Mouse (Mus musculus): Measurements from ENCODE around the gene Gm26965. TPM values are rescaled to one million over a fixed set of nuclear protein-coding genes. Genes with fewer than 3 reads are reported as not detected.
A peak's percentile ranks its signal among the peaks of the same experiment; 100 is the strongest.
"Not testable (repeated sequence)": the region's sequence is repeated elsewhere in the genome, so short reads cannot be mapped to it uniquely, and the experiment has no call there.

The Gm26965 gene
- polyA plus RNA-seq, 1 experiment, result not detected

DNA sequence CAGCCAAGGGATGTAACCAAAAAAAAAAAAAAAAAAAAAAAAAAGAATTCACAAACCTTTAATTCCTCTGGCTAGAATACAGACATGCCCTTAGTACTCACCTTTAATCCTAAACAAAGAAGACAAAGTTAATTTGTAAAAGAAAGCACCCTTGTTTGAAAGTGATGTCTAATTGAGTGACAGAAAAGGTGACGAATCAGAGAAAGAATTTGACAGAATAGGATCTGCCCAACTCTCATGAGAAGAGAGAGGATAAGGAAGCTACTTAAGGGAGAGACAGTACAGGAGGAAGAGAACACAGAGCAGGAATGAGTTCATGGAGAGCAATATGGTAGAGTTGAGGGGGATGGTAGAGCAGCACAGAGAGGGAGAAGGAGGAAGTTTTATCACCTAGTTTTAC, 30.3 kb downstream of the Gm26965 start:
- peaks cover 30% of the 10 kb centered on the region for H3K9me3 ChIP-seq
- H3K36me3 ChIP-seq (replicated peaks; ENCODE audit: low read length), result peaks cover 62% of the 10 kb centered on the region

GRCm38 (mm10) chr13:67484424-67484811, 41.5 kb downstream of the Gm26965 start:
- Histone ChIP-seq H3K4me3 (replicated peaks) (peak overlapping the region; percentile 89), H3K27me3 (replicated peaks) (no peaks in the 10 kb centered on the region), H3K9me3 (0 out of 2 replicates have a peak, but pooled peaks cover 3% of the 10 kb centered on the region), H3K36me3 (replicated peaks; ENCODE audit: low read length) (peaks cover 42% of the 10 kb centered on the region), H3K4me1 (peaks cover 23% of the 10 kb centered on the region)
- no peak for TF ChIP-seq FLI1 (IDR thresholded peaks at IDR 0.05; ENCODE audit: low read length)
- no peak for TF ChIP-seq GATA1 (IDR thresholded peaks at IDR 0.05; ENCODE audit: borderline replicate concordance, low read length)

More for the DNA sequence above, 30.3 kb downstream of the Gm26965 start:
- TF ChIP-seq GATA1 (IDR thresholded peaks at IDR 0.05; ENCODE audit: borderline replicate concordance, low read length) (no peak), FLI1 (IDR thresholded peaks at IDR 0.05; ENCODE audit: low read length) (no peak)
- H3K4me3 ChIP-seq (replicated peaks), result no peak overlapping the region
- H3K4me1 ChIP-seq, result peaks cover 16% of the 10 kb centered on the region
- no peaks in the 10 kb centered on the region for H3K27me3 ChIP-seq (replicated peaks)

DNA sequence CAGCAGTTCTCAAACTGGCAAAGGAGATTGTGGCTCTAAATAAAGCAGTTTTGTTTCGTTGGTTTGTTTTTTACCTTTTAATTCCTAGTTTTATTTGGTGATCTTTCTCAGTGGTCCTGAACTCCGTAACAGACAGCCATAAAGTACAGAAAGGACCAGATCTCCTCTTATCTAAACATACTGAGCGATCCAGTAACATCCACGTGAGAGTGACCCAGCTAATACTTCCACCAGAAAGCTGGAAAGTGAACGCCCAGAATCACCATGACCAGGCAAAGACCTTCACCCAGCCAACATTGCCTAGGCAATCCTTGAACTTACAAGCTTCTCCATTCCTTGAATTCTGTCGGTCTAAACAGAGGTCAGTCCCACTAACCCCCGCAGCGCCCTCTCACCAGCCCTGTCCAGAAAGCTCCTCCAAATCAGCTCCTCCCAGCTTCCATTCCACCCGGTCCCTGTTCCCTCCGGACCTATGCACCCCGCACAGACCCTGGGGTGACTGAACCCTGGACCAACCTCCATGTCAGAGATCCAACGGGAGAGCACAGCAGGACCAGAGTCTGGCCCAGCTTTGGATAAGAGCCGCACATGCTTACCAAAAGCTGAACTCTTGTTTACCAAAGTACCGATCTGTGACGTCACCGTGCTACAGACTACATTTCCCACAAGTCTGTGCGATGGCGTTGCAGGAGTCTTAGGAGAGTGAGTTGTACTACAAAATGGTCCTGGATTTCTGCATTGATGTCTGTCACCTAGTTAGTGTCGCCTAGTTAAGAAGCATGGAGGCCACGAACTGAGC, 42.1 kb downstream of the Gm26965 start, which contains the start of gene Zfp874b:
TSS of gene Zfp874b (minus strand) at position 634 of the 799 bp plus-strand sequence.
- TF ChIP-seq GATA1 (IDR thresholded peaks at IDR 0.05; ENCODE audit: borderline replicate concordance, low read length), result no peak
- TF ChIP-seq FLI1 (IDR thresholded peaks at IDR 0.05; ENCODE audit: low read length), result no peak
- Histone ChIP-seq H3K4me1 (peaks cover 23% of the 10 kb centered on the region), H3K27me3 (replicated peaks) (no peaks in the 10 kb centered on the region), H3K4me3 (replicated peaks) (peak within 1 kb of the TSS; percentile 89), H3K9me3 (no peaks in the 10 kb centered on the region), H3K36me3 (replicated peaks; ENCODE audit: low read length) (peaks cover 42% of the 10 kb centered on the region)

- no peaks in the 10 kb centered on the region for H3K27me3 ChIP-seq (replicated peaks)
- peak overlapping the region; percentile 23 for H3K4me3 ChIP-seq (replicated peaks)
- no peaks in the 10 kb centered on the region for H3K9me3 ChIP-seq
- TF ChIP-seq FLI1 (IDR thresholded peaks at IDR 0.05; ENCODE audit: low read length) (no peak), GATA1 (IDR thresholded peaks at IDR 0.05; ENCODE audit: borderline replicate concordance, low read length) (no peak)
- peaks cover 23% of the 10 kb centered on the region for H3K4me1 ChIP-seq
- H3K36me3 ChIP-seq (replicated peaks; ENCODE audit: low read length), result peaks cover 42% of the 10 kb centered on the region
Measured at GRCm38 (mm10) chr13:67481528-67481927, 44.4 kb downstream of the Gm26965 start.

DNA sequence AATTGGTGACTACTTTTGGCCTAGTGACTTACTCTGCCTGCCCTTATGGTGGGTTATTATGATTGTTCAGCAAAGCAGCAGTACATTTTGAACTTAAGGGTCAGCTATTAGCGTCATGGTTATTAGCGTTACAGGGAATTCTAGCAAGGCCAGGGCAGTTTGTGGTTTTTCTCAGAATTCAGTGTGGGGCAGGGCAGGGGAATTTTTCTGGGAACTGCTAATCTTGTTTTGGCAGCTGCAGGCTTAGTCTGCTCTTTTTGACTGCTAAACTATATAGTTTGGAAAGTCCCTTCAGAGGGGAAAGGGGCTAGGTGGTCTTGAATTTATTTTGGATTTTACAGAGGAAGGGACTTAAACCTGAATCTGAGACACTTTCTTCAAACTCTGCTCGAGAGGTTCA, 56.7 kb downstream of the Gm26965 start:
- peaks cover 8% of the 10 kb centered on the region; the same call in 1 of the 2 replicates for H3K9me3 ChIP-seq
- TF ChIP-seq GATA1 (IDR thresholded peaks at IDR 0.05; ENCODE audit: borderline replicate concordance, low read length) (no peak), FLI1 (IDR thresholded peaks at IDR 0.05; ENCODE audit: low read length) (no peak)
- H3K27me3 ChIP-seq (replicated peaks), result no peaks in the 10 kb centered on the region
- no peak overlapping the region for H3K4me3 ChIP-seq (replicated peaks)
- H3K36me3 ChIP-seq (replicated peaks; ENCODE audit: low read length), result peaks cover 38% of the 10 kb centered on the region
- peaks cover 8% of the 10 kb centered on the region; the same call in 1 of the 2 replicates for H3K4me1 ChIP-seq

DNA sequence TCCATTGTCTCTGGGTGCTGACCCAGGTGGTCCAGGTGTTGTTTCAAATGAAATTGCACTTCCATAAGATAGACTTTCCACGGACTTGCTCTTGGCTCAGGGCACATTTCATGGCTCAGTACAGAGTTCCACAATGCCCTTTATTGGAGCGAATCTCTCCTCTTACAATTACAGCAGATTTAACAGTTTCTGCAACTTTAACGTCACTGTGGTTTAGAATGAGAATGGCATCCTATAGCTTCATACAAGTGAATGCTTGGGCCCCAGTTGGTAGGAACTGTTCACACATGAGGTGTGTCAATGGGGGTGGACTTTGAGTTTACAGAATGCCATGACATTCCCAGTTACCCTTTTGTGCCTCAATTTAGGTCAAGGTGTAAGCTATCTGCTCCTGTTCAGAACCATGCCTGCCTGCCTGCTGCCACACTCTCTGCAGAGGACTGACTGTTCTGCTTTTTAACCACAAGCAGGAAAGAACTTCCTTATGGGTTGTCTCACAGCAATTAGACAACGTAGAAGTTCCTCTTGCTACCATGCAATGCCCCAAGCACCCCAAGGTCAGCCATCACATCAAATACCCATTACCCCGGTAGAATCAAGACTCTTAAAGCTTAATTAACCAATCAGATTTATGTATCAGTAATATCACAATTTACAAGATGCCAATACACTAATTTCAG, 62.3 kb downstream of the Gm26965 start:
- H3K4me1 ChIP-seq; H3K4me3 ChIP-seq (replicated peaks); H3K9me3 ChIP-seq; H3K27me3 ChIP-seq (replicated peaks); H3K36me3 ChIP-seq (replicated peaks; ENCODE audit: low read length): not testable (repeated sequence)

- no peaks in the 10 kb centered on the region for H3K27me3 ChIP-seq (replicated peaks)
- peaks cover 25% of the 10 kb centered on the region for H3K36me3 ChIP-seq (replicated peaks; ENCODE audit: low read length)
- no peaks in the 10 kb centered on the region for H3K9me3 ChIP-seq
- TF ChIP-seq GATA1 (IDR thresholded peaks at IDR 0.05; ENCODE audit: borderline replicate concordance, low read length) (no peak), FLI1 (IDR thresholded peaks at IDR 0.05; ENCODE audit: low read length) (no peak)
- peaks cover 16% of the 10 kb centered on the region for H3K4me1 ChIP-seq
- peak overlapping the region; percentile 90 for H3K4me3 ChIP-seq (replicated peaks)
Measured at GRCm38 (mm10) chr13:67452021-67452309, 74.0 kb downstream of the Gm26965 start.

GRCm38 (mm10) chr13:67451172-67452020, 74.6 kb downstream of the Gm26965 start, which contains the start of gene Zfp874a:
TSS of gene Zfp874a (minus strand) at chr13:67451624.
- Histone ChIP-seq H3K4me3 (replicated peaks) (peak within 1 kb of the TSS; percentile 92), H3K9me3 (no peaks in the 10 kb centered on the region), H3K36me3 (replicated peaks; ENCODE audit: low read length) (peaks cover 30% of the 10 kb centered on the region), H3K4me1 (peaks cover 16% of the 10 kb centered on the region), H3K27me3 (replicated peaks) (no peaks in the 10 kb centered on the region)
- TF ChIP-seq FLI1 (IDR thresholded peaks at IDR 0.05; ENCODE audit: low read length) (no peak), GATA1 (IDR thresholded peaks at IDR 0.05; ENCODE audit: borderline replicate concordance, low read length) (no peak)

Other genes starting within 250 kb of the Gm26965 start
- gene Zfp458, start 247.7 kb downstream of the Gm26965 start, polyA plus RNA-seq (2012; ENCODE audit: insufficient read depth, low replicate concordance), result 0.06 TPM in 1 of 2 replicates, not detected in the other
- gene Zfp457, start 219.7 kb downstream of the Gm26965 start, polyA plus RNA-seq (2012; ENCODE audit: insufficient read depth, low replicate concordance), result not detected in 2 replicates
- 0.20 TPM in 1 of 2 replicates, not detected in the other for gene Zfp595, start 193.6 kb downstream of the Gm26965 start, polyA plus RNA-seq (2012; ENCODE audit: insufficient read depth, low replicate concordance)
- gene Gm28044, start 165.6 kb downstream of the Gm26965 start, polyA plus RNA-seq (2012; ENCODE audit: insufficient read depth, low replicate concordance), result not detected in 2 replicates
- 0.11 TPM in 1 of 2 replicates, not detected in the other for gene Zfp953, start 165.5 kb downstream of the Gm26965 start, polyA plus RNA-seq (2012; ENCODE audit: insufficient read depth, low replicate concordance)
- gene Gm28041, start 150.4 kb downstream of the Gm26965 start, polyA plus RNA-seq (2012; ENCODE audit: insufficient read depth, low replicate concordance), result not detected in 2 replicates
- not detected in 2 replicates for gene Zfp456, start 150.3 kb downstream of the Gm26965 start, polyA plus RNA-seq (2012; ENCODE audit: insufficient read depth, low replicate concordance)
- gene Zfp429, start 126.3 kb downstream of the Gm26965 start, polyA plus RNA-seq (2012; ENCODE audit: insufficient read depth, low replicate concordance), result 0.08 TPM in 1 of 2 replicates, not detected in the other
- 0.07 TPM in 1 of 2 replicates, not detected in the other for gene Zfp459, start 104.7 kb downstream of the Gm26965 start, polyA plus RNA-seq (2012; ENCODE audit: insufficient read depth, low replicate concordance)
- 0.13 TPM in 1 of 2 replicates, not detected in the other for gene Zfp874a, start 74.5 kb downstream of the Gm26965 start, polyA plus RNA-seq (2012; ENCODE audit: insufficient read depth, low replicate concordance)
- gene Zfp874b, start 41.9 kb downstream of the Gm26965 start, polyA plus RNA-seq (2012; ENCODE audit: insufficient read depth, low replicate concordance), result not detected in 2 replicates
- gene Zfp58, start 25.6 kb downstream of the Gm26965 start, polyA plus RNA-seq (2012; ENCODE audit: insufficient read depth, low replicate concordance), result not detected in 2 replicates
- 0.17 TPM in 1 of 2 replicates, not detected in the other for gene Zfp87, start within 50 bp of the Gm26965 start, polyA plus RNA-seq (2012; ENCODE audit: insufficient read depth, low replicate concordance)
- 0.09 TPM in 1 of 2 replicates, not detected in the other for gene Zfp748, start 27.7 kb upstream of the Gm26965 start, polyA plus RNA-seq (2012; ENCODE audit: insufficient read depth, low replicate concordance)
- gene Zfp729b, start 83.6 kb upstream of the Gm26965 start, polyA plus RNA-seq (2012; ENCODE audit: insufficient read depth, low replicate concordance), result 0.18 TPM in 1 of 2 replicates, not detected in the other
- gene Gm49345, start 111.6 kb upstream of the Gm26965 start, polyA plus RNA-seq (2012; ENCODE audit: insufficient read depth, low replicate concordance), result not detected in 2 replicates
- gene Zfp729a, start 111.6 kb upstream of the Gm26965 start, polyA plus RNA-seq (2012; ENCODE audit: insufficient read depth, low replicate concordance), result 0.26 TPM in 1 of 2 replicates, not detected in the other
- 0.26 and 3.6 TPM in 2 replicates for gene Zfp738, start 160.9 kb upstream of the Gm26965 start, polyA plus RNA-seq (2012; ENCODE audit: insufficient read depth, low replicate concordance)
- not detected in 2 replicates for gene Zfp65, start 203.0 kb upstream of the Gm26965 start, polyA plus RNA-seq (2012; ENCODE audit: insufficient read depth, low replicate concordance)
- gene Zfp85, start 229.1 kb upstream of the Gm26965 start, polyA plus RNA-seq (2012; ENCODE audit: insufficient read depth, low replicate concordance), result 0.12 TPM in 1 of 2 replicates, not detected in the other

Measured in megakaryocyte, embryonic 14.5 days (primary cell).